Mouse (Mus musculus) kidney, adult 2 months (tissue): ENCODE measurements around the gene Olfml2a.

Experiments used
- CTCF ChIP-seq: fragments of 200-500 bp; conservative IDR thresholded peaks from 2 replicates; pipeline ENCODE4 v1.5.1; 2011; ENCODE audit warnings: low read depth, mild to moderate bottlenecking, control low read depth, low read length, moderate library complexity, mixed read lengths; ENCODE audit not compliant: insufficient read depth, insufficient read length
- POLR2A ChIP-seq: fragments of 200-500 bp; IDR thresholded peaks from one replicate; pipeline ENCODE4 v1.6.1; 2011; ENCODE audit warnings: low read depth, low read length, control low read depth

DNA sequence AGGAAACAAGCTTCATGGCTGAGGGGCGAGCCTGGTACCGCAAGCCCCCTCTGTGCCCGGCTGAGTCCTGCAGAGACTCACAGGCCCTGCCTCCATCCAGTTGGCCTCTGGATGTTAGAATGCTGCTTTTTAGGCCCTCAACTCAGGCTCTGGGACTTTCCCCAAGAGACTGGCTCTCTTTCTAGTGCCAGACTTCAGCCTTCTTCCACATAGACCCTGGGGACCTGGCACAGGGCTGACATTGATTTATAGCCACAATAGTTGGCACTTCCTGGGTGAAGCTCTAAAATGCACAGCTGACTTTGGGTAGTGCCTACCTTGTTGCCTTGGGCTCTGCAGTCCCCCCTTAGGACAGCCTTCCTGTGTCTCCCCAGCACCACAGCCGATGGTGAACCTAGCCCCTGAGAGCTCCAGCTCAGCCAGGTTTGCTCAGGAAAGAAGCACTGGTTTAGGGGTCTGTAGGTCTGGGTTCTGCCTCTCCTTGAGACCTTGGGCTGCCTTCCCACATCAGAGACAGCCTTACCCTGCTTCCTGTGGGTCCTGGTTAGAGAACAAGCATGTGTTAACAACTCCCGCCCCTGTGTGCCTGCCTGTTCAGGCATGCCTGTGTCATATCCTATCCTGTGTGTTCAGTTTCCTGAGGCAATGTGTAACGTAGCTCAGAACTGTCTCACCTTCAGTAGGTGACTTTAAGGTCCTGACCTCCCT lies 56.2 kb downstream of the Olfml2a start:
- TF ChIP-seq POLR2A (no peak), CTCF (no peak)
